Mouse (Mus musculus) hindbrain, embryonic 15.5 days (tissue): Measurements from ENCODE around the gene Sycp2. TPM values are rescaled to one million over a fixed set of nuclear protein-coding genes. Genes with fewer than 3 reads are reported as not detected.
A peak's percentile ranks its signal among the peaks of the same experiment; 100 is the strongest.

Experiments used
- ATAC-seq: fragments of 200-750 bp; cut with Nextera tagmentation; 2 replicates; pipeline ENCODE4 v1.8.0; 2017; ENCODE audit warnings: low read depth, moderate number of reproducible peaks, moderate TSS enrichment; ENCODE audit not compliant: low FRiP score
- H3K27ac ChIP-seq: fragments of 300-500 bp; sonication (generic); replicated peaks from 2 replicates; pipeline ENCODE4 v1.5.1; 2015; ENCODE audit warnings: mild to moderate bottlenecking, inconsistent platforms
- H3K27me3 ChIP-seq: fragments of 300-500 bp; sonication (generic); 2 replicates; pipeline ENCODE4 v1.6.1; 2015; ENCODE audit warnings: control low read depth, inconsistent platforms
- H3K36me3 ChIP-seq: fragments of 300-500 bp; sonication (generic); 2 replicates; pipeline ENCODE4 v1.6.1; 2015; ENCODE audit warnings: control low read depth, inconsistent platforms
- H3K4me1 ChIP-seq: fragments of 300-500 bp; sonication (generic); replicated peaks from 2 replicates; pipeline ENCODE4 v1.6.1; 2015; ENCODE audit warnings: control low read depth, inconsistent platforms
- H3K4me2 ChIP-seq: fragments of 300-500 bp; sonication (generic); 2 replicates; pipeline ENCODE4 v1.6.1; 2015; ENCODE audit warnings: moderate library complexity, mild to moderate bottlenecking, inconsistent platforms
- H3K4me3 ChIP-seq: fragments of 300-500 bp; sonication (generic); 2 replicates; pipeline ENCODE4 v1.5.1; 2015; ENCODE audit warnings: mild to moderate bottlenecking, inconsistent platforms
- H3K9ac ChIP-seq: fragments of 300-500 bp; sonication (generic); 2 replicates; pipeline ENCODE4 v1.6.1; 2015; ENCODE audit warnings: inconsistent platforms
- H3K9me3 ChIP-seq: fragments of 300-500 bp; sonication (generic); 2 replicates; pipeline ENCODE4 v1.6.1; 2016; ENCODE audit warnings: control low read depth, inconsistent platforms
- WGBS: fragments of 180-500 bp; shearing (Covaris S2); methylation state at CpG from one replicate; pipeline ENCODE4 v1.1.7; 2015; 5-methylcytosine and 5-hydroxymethylcytosine counted together
- polyA plus RNA-seq: library from polyadenylated mRNA; unstranded; fragments of >200 nt; fragmentation: Nextera tagmentation; extraction: Ambion mirVana; gene quantifications from 2 replicates; pipeline ENCODE4 v1.2.1, GENCODE M21; 2015

Sycp2 gene
- polyA plus RNA-seq, 1 experiment from 2014 or later, result 0.18 TPM

DNA sequence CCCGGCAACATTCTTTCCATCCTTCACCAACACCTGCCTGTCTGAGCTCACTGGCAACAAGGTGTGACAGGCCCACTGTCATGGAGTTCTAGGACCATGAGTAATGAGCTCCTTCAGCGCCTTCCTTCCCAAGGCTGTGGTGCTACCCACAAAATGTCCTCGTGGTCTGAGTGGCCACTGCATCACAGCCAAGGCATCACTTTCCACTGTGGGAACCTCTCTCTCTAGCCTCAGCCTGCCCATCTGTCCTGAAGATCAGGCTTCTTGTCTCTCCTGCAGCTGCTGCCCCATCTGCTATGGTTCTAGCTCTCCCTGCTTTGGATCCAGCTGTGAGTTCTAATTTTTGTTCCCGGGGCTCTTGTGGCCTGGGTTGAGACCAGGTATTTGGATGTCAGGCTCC lies 82.7 kb downstream of the Sycp2 start:
- no peak overlapping the region for H3K27ac ChIP-seq
- ATAC-seq, result no peak
- WGBS, result 84% methylated on average over 4 of the region's 4 CpGs
- H3K4me1 ChIP-seq, result peaks cover 31% of the 10 kb centered on the region
- no peaks in the 10 kb centered on the region for H3K9me3 ChIP-seq
- H3K27me3 ChIP-seq, result no peaks in the 10 kb centered on the region
- no peak overlapping the region for H3K4me3 ChIP-seq
- H3K36me3 ChIP-seq, result no peaks in the 10 kb centered on the region
- no peak overlapping the region for H3K4me2 ChIP-seq
- H3K9ac ChIP-seq, result no peak overlapping the region

DNA sequence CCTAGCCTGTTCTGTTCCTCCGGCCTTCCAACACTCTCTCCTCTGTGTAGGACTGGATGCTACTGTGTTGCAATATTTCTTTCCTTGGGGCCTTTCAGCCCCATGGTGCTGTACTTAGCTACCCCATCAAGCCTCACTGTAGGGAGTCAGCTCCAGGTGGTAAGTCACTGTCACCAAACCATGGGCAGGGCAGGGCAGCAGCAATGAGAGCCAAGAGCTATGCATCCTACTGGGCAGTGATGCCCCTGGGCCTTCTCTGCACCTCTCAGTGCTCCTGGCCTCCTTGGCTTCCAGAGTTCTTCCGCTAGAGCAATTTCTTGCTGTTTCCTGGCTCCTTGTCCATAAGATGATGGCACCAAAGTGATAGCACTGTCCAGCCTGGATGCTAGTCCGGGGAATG lies 83.1 kb downstream of the Sycp2 start:
- no peak overlapping the region for H3K4me2 ChIP-seq
- H3K4me3 ChIP-seq, result no peak overlapping the region
- ATAC-seq, result no peak
- H3K27ac ChIP-seq, result no peak overlapping the region
- H3K36me3 ChIP-seq, result no peaks in the 10 kb centered on the region
- H3K9me3 ChIP-seq, result no peaks in the 10 kb centered on the region
- H3K9ac ChIP-seq, result no peak overlapping the region
- H3K27me3 ChIP-seq, result no peaks in the 10 kb centered on the region
- H3K4me1 ChIP-seq, result peaks cover 27% of the 10 kb centered on the region
- 90% methylated on average over 3 of the region's 3 CpGs for WGBS

DNA sequence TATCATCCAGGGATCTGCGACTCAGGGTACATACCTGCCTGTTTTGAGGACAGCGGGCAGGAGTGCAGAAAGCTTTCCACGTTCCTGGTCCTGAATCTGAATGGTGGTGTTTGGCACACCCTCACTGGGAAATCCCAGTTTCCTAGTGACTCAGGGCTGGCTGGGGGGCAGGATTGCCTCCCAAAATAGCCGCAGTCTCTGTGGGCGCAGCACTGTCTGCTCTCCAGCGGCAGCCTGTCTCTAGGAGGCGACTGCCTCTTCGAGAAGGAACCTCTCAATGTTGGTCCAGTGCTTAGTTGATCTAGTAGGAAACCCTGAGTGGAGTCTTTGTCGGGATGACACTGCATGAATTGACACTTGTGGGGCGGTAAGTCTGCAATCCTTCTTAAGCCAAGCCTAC lies 86.2 kb downstream of the Sycp2 start:
- H3K27me3 ChIP-seq, result no peaks in the 10 kb centered on the region

DNA sequence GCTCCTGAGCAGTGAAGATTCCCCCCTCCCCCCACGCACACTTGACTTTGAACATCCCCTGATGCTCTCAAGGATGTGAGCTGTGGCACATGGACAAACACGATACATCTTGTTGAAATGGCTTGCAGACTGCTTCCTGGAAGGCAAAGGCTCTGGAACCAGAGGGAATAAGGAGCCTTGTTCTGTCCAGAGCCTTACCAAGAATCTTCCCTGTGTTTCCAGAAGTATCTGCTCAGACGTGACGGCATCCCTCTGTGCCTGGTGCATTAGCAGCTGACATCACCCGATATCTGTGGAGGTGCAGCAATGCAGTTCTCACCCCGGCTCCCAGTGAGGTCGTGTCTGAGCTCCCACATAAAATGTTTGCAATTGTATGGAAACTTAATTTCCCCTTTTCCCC lies 87.7 kb downstream of the Sycp2 start:
- no peaks in the 10 kb centered on the region for H3K9me3 ChIP-seq
- no peak overlapping the region for H3K4me3 ChIP-seq
- no peak overlapping the region for H3K9ac ChIP-seq
- no peak for ATAC-seq
- H3K4me1 ChIP-seq, result no peaks in the 10 kb centered on the region
- 88% methylated on average over 7 of the region's 7 CpGs for WGBS
- H3K4me2 ChIP-seq, result no peak overlapping the region
- H3K27me3 ChIP-seq, result no peaks in the 10 kb centered on the region
- no peak overlapping the region for H3K27ac ChIP-seq
- no peaks in the 10 kb centered on the region for H3K36me3 ChIP-seq

More for the DNA sequence above, 86.2 kb downstream of the Sycp2 start:
- Histone ChIP-seq H3K9me3 (no peaks in the 10 kb centered on the region), H3K9ac (no peak overlapping the region), H3K27ac (no peak overlapping the region), H3K4me2 (no peak overlapping the region), H3K4me1 (no peaks in the 10 kb centered on the region), H3K4me3 (no peak overlapping the region), H3K36me3 (no peaks in the 10 kb centered on the region)
- WGBS, result 85% methylated on average over 10 of the region's 10 CpGs
- no peak for ATAC-seq

DNA sequence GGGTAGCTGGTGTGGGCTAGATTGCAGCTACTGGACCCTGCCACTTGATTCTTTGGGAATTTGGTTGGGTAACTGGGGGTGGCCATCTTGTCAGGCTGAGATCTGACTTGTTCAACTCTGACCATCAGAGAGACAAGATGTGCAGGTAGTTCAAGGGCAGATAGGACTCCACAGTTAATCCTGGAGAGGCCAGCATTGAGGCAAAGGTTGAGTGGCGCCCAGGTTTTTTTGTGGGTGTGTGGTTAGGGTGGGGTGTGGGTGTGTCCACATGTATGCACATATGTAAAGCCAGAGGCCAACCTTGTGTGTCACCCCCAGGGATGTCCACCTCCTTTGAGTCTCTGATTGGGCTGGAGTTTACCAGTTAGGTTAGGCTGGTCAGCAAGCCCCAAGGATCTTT lies 91.2 kb downstream of the Sycp2 start:
- WGBS, result 92% methylated on average over 1 of the region's 1 CpGs
- Histone ChIP-seq H3K27ac (no peak overlapping the region), H3K4me1 (no peaks in the 10 kb centered on the region), H3K4me2 (no peak overlapping the region), H3K27me3 (no peaks in the 10 kb centered on the region), H3K4me3 (no peak overlapping the region), H3K36me3 (no peaks in the 10 kb centered on the region; the same call in 1 of the 2 replicates), H3K9ac (no peak overlapping the region), H3K9me3 (no peaks in the 10 kb centered on the region)
- no peak for ATAC-seq

DNA sequence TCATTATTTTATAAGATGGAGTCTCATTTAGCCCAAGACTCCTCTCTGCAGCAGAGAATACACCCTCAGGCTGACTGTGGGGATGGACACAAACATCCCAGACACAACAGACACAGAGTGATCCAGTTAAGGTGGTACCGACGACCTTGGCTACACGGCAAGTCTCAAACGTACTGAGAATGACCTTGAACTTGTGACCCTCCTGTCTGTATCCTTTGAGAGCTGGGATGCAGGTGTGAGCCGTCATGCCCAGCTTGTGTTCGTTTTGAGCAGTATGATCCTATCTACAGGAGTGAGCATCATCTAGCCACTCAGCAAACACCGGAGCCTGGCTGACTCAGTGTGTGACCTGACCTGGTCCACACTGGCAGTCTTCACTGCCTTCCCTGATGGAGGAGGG lies 93.9 kb downstream of the Sycp2 start:
- no peaks in the 10 kb centered on the region for H3K4me1 ChIP-seq
- H3K4me3 ChIP-seq, result no peak overlapping the region
- no peaks in the 10 kb centered on the region for H3K9me3 ChIP-seq
- ATAC-seq, result no peak
- H3K4me2 ChIP-seq, result no peak overlapping the region
- H3K27me3 ChIP-seq, result no peaks in the 10 kb centered on the region
- H3K9ac ChIP-seq, result no peak overlapping the region
- H3K36me3 ChIP-seq, result no peaks in the 10 kb centered on the region; the same call in 1 of the 2 replicates
- H3K27ac ChIP-seq, result no peak overlapping the region
- 85% methylated on average over 7 of the region's 7 CpGs for WGBS

DNA sequence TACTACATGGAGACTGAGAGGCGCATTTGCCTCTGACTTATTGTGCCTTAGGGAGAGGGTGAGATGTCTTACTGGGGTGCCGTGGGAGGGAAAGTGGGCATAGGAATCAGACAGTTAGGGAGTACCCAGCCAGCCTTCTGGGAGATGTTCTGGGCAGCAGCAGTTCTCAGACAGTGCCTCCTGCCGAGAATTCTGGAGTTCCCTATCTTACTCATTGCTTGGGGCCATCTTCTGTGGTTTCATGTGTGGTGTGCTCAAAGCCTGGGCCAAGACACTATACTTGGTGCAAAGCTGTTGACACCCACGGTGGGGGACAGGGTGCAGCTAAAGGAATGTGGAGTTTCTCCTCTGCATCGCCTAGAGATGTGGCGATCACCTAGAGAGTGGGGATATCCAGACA lies 102.8 kb downstream of the Sycp2 start:
- Histone ChIP-seq H3K27ac (peak overlapping the region; percentile 81), H3K27me3 (no peaks in the 10 kb centered on the region), H3K9me3 (no peaks in the 10 kb centered on the region), H3K36me3 (no peaks in the 10 kb centered on the region), H3K4me3 (no peak overlapping the region), H3K4me1 (peaks cover 27% of the 10 kb centered on the region), H3K9ac (no peak overlapping the region), H3K4me2 (no peak overlapping the region)
- ATAC-seq, result 0 out of 2 replicates have a peak, but pooled peaks have one; percentile 6
- WGBS, result 76% methylated on average over 6 of the region's 6 CpGs

DNA sequence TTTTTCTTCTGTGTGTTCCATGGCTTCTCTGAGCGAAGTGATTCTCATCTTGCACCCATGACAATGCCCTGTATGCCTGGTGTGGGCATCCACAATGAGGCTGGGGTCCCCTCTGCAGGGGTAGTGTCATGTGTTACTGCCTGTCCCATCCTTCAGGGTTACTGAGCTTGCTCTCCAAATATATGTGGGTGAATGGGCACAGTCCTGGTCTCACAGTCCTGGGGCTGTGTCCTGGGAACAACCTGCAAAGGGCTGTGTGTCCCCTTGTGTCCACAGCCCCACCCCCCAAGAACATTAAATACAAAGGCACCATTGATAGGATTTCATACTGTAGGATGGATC lies 103.3 kb downstream of the Sycp2 start:
- Histone ChIP-seq H3K36me3 (no peaks in the 10 kb centered on the region), H3K4me2 (no peak overlapping the region), H3K27me3 (no peaks in the 10 kb centered on the region), H3K9me3 (no peaks in the 10 kb centered on the region), H3K9ac (no peak overlapping the region), H3K27ac (peak overlapping the region; percentile 81), H3K4me1 (peaks cover 27% of the 10 kb centered on the region), H3K4me3 (no peak overlapping the region)
- ATAC-seq, result peak; percentile 47; the same call in 1 of the 2 replicates
- WGBS, result 33% methylated on average over 1 of the region's 1 CpGs

DNA sequence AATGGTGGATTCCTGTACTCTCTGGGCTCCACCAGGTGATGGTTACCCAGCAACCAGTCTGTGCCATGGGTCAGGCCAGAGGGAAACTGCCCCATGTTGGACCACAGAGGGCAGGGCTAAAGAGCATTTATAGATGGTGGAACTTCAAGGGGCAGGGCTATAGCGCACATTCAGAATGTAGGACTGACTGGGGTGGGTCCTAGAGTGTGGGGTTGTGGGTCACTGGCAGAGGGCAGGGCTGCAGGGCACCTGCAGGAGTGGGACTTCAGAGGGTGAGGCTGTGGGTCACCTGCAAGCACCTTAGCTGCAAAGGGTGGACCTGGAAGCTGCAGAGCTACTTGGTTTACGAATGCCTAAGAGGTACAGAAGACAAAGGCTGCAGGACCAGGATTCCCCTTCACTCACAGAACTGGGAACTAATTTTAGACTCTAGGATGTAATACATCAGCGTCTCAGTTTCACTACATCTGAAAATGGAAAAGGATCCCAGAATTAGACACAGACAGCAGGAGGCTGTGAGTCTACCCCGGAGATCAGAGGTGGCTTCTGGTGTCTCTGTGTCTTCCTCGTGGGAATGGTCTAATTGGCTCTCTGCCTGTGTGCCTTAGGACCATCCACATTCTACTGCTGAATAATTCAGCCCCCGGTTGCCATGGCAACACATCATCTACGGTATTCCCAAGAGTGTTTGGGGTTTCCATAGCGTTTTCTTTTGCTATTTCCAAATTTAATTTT lies 103.9 kb downstream of the Sycp2 start:
- H3K9ac ChIP-seq, result no peak overlapping the region
- H3K4me1 ChIP-seq, result peaks cover 27% of the 10 kb centered on the region
- 27% methylated on average over 8 of the region's 8 CpGs for WGBS
- peak overlapping the region; percentile 1; the same call in 1 of the 2 replicates for H3K4me2 ChIP-seq
- H3K27me3 ChIP-seq, result no peaks in the 10 kb centered on the region
- H3K4me3 ChIP-seq, result no peak overlapping the region
- H3K27ac ChIP-seq, result peak overlapping the region; percentile 81
- peak; percentile 78 for ATAC-seq
- H3K9me3 ChIP-seq, result no peaks in the 10 kb centered on the region
- no peaks in the 10 kb centered on the region for H3K36me3 ChIP-seq

Other genes starting within 250 kb of the Sycp2 start
- 5.5 TPM in 2 replicates for gene Ppp1r3d, start 6.8 kb upstream of the Sycp2 start, polyA plus RNA-seq
- gene Fam217b, start 6.8 kb upstream of the Sycp2 start, polyA plus RNA-seq, result 12.9 and 15.8 TPM in 2 replicates
- 0.12 and 0.50 TPM in 2 replicates for gene Cdh26, start 22.8 kb upstream of the Sycp2 start, polyA plus RNA-seq